Mouse (Mus musculus) bone marrow, adult 2 months (tissue): ENCODE data around the gene Ssbp2. TPM values are rescaled to one million over a fixed set of nuclear protein-coding genes. Genes with fewer than 3 reads are reported as not detected.

Experiments
- H3K27ac ChIP-seq: fragments of 200-500 bp; 2 replicates; pipeline ENCODE4 v1.5.1; 2012; ENCODE audit warnings: low read depth, mild to moderate bottlenecking, control low read depth, inconsistent platforms, low read length; ENCODE audit not compliant: control insufficient read depth, poor library complexity, insufficient read depth
- H3K4me1 ChIP-seq: fragments of 200-500 bp; 2 replicates; pipeline ENCODE4 v1.6.1; 2011; ENCODE audit warnings: low read length; ENCODE audit not compliant: control insufficient read depth, insufficient read depth
- H3K4me3 ChIP-seq: fragments of 200-500 bp; replicated peaks from 2 replicates; pipeline ENCODE3; 2011; ENCODE audit warnings: mild to moderate bottlenecking, low read depth, low read length, control low read depth; ENCODE audit not compliant: control insufficient read depth
- CTCF ChIP-seq: fragments of 200-500 bp; IDR thresholded peaks from 2 replicates; pipeline ENCODE4 v1.5.1; 2011; ENCODE audit warnings: low read length, control low read depth; ENCODE audit not compliant: control insufficient read depth, insufficient read depth
- POLR2A ChIP-seq: fragments of 200-500 bp; IDR thresholded peaks from 2 replicates; pipeline ENCODE4 v1.6.1; 2011; ENCODE audit warnings: low read depth, mild to moderate bottlenecking, control low read depth, low read length, borderline replicate concordance; ENCODE audit not compliant: control insufficient read depth
- WGBS: fragments of 180-500 bp; shearing (Covaris S2); methylation state at CpG from one replicate; pipeline ENCODE4 v1.1.7; 2018; 5-methylcytosine and 5-hydroxymethylcytosine counted together
- polyA plus RNA-seq: library from polyadenylated mRNA; stranded (reverse); fragments of >200 nt; gene quantifications from 2 replicates; pipeline ENCODE4 v1.2.4, GENCODE M21; 2011; ENCODE audit warnings: low replicate concordance; ENCODE audit not compliant: missing spikeins, insufficient read depth, insufficient read length

The Ssbp2 gene
- polyA plus RNA-seq, 1 experiment = 12.8 TPM

GRCm38 (mm10) chr13:91456735-91457134 lies 3.3 kb upstream of the Ssbp2 start:
- Histone ChIP-seq H3K27ac (no peak overlapping the region), H3K4me3 (no peak overlapping the region), H3K4me1 (no peaks in the 10 kb centered on the region)
- TF ChIP-seq POLR2A = no peak
- TF ChIP-seq CTCF = no peak
- WGBS = 61% methylated on average over 3 of the region's 3 CpGs

DNA sequence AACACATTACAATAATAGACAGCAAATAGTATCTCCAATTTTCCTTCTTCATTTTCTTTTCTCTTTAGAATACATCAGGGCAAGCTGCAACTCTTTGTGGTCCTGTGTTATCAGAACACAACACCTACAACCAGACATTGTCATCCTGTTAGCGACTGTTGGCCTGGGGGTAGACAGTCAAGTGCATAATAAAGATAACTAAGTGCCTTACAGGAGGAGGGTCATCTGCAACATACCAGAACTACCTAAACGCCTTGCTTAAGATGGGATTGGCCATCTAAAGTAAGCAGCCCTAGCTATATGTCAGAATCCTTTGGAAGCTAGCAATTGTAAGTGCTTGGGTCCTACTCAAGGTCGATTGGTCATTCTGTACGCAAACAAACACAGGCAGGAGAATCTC lies 2.1 kb upstream of the Ssbp2 start:
- WGBS = 63% methylated on average over 4 of the region's 4 CpGs
- H3K4me3 ChIP-seq = no peak overlapping the region

GRCm38 (mm10) chr13:91459489-91459888 lies 594 bp upstream of the Ssbp2 start:
- WGBS = 21% methylated on average over 4 of the region's 4 CpGs
- TF ChIP-seq CTCF = no peak
- TF ChIP-seq POLR2A = no peak
- Histone ChIP-seq H3K4me1 (no peaks in the 10 kb centered on the region), H3K27ac (no peak overlapping the region), H3K4me3 (no peak overlapping the region)

More for the DNA sequence above, 2.1 kb upstream of the Ssbp2 start:
- no peaks in the 10 kb centered on the region for H3K4me1 ChIP-seq
- no peak overlapping the region for H3K27ac ChIP-seq
- TF ChIP-seq CTCF (no peak), POLR2A (no peak)

GRCm38 (mm10) chr13:91460621-91461284 lies 670 bp downstream of the Ssbp2 start:
- WGBS = 0% methylated on average over 49 of the region's 70 CpGs
- H3K27ac ChIP-seq = peak overlapping the region; percentile 97
- peak overlapping the region; percentile 92 for H3K4me3 ChIP-seq
- no peaks in the 10 kb centered on the region for H3K4me1 ChIP-seq
- TF ChIP-seq POLR2A (peak; percentile 68; the same call in 1 of the 2 replicates), CTCF (no peak)

GRCm38 (mm10) chr13:91461299-91461698 lies 1.2 kb downstream of the Ssbp2 start:
- peak overlapping the region; percentile 52 for H3K27ac ChIP-seq
- TF ChIP-seq POLR2A = no peak
- TF ChIP-seq CTCF = no peak
- H3K4me1 ChIP-seq = no peaks in the 10 kb centered on the region
- 3% methylated on average over 51 of the region's 61 CpGs for WGBS
- peak overlapping the region; percentile 92 for H3K4me3 ChIP-seq

DNA sequence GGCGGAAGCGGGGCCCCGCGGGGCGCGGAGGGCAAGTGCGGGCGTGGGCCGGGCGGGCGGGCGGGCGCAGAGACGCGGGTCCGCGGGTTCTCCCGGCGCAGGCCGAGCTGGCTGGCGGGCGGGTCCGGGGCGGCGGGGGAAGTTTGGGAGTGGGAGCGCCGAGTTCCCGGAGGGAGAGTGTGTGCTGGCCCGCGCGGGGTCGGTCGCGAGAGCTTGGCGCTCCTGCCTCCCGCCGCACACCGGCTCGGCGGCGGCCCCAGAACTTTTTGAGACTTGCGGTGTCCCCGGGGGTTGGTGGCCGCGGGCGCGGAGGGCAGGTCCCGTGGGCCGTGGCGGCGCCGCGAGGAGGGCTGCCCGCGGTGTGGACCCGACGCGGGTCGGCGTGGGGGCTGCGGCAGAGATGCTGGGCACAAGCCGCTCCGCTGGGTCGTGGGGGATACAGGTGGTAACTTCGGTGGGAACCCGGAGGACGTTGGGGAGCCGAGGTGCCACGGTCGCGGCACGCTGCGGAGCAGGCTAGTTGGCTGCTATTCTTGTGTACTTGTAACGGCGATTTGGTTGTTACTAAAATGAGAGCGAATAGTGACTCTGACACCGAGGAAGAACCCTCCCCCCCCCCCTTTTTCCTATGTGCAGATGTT lies 1.7 kb downstream of the Ssbp2 start:
- peak overlapping the region; percentile 64 for H3K4me3 ChIP-seq
- H3K4me1 ChIP-seq = no peaks in the 10 kb centered on the region
- TF ChIP-seq POLR2A (peak; percentile 41; the same call in 1 of the 2 replicates), CTCF (no peak)
- H3K27ac ChIP-seq = peak overlapping the region; percentile 72
- WGBS = under 1% methylated on average over 75 of the region's 77 CpGs

GRCm38 (mm10) chr13:91462395-91462794 lies 2.3 kb downstream of the Ssbp2 start:
- no peak overlapping the region for H3K4me3 ChIP-seq
- no peaks in the 10 kb centered on the region for H3K4me1 ChIP-seq

GRCm38 (mm10) chr13:91462893-91463481 lies 2.9 kb downstream of the Ssbp2 start:
- no peak for TF ChIP-seq CTCF
- TF ChIP-seq POLR2A = no peak
- WGBS = 11% methylated on average over 9 of the region's 9 CpGs
- Histone ChIP-seq H3K4me3 (no peak overlapping the region), H3K27ac (no peak overlapping the region), H3K4me1 (no peaks in the 10 kb centered on the region)

More at GRCm38 (mm10) chr13:91462395-91462794, 2.3 kb downstream of the Ssbp2 start:
- no peak overlapping the region for H3K27ac ChIP-seq
- WGBS = 14% methylated on average over 1 of the region's 2 CpGs
- TF ChIP-seq POLR2A (no peak), CTCF (no peak)
